Mouse (Mus musculus) 3134 (cell line): ENCODE data around the gene Igf2.

Experiments
- DNase-seq: peaks from one replicate; pipeline ENCODE4 v3.0.0-alpha.2; 2011; ENCODE audit warnings: low spot score; ENCODE audit not compliant: insufficient read length; ENCODE audit errors: extremely low read depth

The Igf2 gene

DNA sequence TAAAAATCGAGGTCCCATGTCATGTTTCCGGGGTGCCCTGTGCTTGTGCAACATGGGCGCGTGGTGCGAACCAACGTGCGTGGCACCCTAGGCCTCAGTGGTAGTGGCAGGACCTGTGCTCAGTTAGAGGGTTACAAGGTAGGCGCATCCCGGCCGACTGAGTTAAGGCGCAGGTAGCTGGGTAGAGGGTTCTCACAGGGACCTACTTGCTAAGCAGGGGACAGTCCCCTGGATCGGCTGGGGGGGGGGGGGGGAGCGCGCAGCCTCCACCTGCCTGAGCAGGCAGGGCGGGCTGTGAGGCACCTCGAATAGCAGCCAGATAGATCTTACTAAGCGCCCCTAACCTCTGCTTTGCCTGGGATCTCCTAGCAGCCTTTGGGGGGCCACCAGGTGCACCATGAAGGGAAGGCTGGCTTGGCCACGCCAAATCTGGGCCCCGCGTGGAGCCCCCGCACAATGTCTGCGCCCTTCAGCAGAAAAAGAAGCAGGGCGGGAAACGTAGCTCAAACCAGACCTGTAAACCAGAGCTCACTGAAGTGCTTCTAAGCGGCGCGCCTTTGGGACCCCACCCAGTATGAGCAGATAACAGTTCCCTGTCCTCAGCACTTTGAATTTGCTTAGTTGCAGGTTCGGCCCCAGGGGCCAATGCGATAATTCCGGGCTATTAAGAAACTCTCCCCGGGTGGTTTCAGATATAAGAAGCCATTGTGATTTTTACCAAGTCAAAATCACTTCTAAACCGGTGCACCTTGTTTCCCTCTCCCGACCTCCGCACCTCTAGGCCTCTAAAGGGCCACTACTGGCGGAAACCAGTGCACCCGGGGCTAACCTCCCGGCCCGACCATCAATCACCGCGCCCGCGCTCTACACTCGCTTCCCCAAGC lies 6.6 kb downstream of the Igf2 start:
- DNase-seq = no peak

DNA sequence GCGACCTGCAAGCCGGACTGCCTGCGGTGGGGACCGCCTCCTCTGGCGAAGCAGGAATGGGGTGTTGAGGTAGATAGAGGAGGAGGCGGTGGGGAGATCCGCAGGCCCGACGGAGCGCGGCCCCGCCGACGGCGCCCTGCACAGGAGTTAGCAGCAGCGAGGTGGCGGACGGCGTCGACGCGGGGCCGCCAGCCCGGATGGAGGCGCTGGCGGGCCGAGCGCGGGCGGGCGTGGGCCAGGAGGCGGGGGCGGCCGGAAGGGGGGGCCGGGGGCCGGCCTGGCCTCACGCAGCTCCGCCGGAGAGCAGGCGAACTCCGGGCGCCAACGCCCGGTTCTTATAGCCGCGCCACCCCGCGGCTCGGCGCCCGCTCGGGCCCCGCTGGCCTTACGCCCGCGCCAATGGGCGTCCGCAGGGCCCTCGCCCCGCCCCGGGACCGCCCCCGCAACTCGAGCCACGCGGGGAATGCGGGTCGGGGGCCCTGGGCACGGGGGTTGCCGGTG lies 7.4 kb downstream of the Igf2 start:
- DNase-seq = no peak

DNA sequence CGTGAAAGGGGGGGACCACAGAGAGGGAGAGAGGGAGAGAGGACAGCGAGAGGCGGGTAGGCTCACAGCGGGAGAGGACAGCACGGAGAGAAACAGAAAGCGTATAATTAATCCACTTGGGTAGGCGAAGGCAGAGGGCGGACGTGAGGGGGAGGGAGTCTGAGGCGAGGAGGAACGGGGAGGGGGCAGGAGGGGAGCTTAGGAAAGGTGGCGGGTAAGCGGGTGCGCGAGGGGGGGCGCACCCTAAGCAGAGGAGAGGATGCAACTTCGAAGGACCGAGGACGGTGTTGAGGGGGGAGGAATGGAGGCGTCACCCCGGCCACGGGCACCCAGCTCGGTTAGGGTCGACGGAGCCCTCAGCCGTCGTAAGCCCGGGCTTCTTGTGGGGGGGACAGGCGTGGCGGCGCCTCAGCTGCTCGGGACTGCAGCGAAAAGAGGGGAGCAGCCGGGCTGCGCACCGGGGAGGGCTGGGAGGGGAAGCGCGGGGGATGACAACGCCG lies 7.9 kb downstream of the Igf2 start:
- DNase-seq = no peak

DNA sequence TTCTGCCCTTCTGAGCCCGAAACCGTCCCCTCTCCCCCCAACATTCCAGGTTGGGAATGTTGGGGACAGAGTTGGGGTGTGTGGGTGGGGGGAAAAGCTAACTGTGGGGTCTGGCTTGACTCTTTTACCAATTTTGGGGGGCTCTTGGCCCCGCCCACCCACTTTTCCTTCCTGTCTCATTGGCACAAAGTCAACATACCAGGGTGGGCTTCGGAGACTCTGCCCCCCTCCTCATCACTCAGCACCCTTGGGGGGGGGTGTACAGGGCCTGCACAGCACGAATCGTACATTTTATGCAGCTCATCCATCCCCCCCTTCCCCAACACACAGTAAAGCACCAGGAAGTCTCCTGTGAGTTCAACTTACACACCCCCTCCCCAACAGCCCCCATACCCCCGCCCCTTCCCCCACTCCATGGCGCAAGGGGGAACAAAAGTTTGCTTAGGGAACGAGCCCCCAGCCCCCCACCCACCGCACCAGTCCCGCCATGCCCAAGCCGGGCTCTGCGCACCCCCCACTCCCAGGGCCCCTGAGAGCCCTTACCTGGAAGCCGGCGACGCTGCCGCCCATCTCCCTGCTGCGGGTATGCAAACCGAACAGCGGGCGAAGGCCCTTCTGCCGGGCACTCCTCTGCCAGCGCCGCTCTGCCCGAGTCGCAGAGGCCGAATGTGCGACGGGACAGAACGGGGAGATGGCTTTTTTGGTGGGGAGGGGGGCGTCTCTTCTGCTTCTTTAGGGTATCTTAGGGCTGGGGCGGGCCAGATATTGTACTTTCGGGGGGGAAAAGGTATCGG lies 8.6 kb downstream of the Igf2 start:
- no peak for DNase-seq

DNA sequence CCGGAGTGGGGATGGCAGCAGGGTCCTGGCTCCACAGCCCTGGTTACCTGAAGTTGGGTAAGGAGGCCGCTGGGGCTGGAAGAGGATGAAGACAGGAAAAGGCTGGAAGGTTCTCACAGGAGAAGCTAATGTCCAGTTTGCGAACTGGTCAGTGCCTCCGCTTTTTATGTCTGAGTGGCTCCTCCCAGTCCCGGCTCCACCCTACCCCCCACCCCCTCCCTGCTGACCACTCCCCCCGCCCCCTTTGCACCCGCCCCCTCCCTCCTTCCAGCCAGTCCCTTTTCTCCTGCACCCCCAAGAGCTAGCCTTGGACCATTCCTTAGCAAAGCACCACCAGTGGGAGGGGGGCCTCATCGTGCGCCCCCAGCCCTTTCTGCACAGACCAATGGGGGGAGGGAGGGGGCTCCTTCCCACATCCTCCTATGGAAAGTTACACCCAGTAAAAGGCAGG lies 9.2 kb downstream of the Igf2 start:
- no peak for DNase-seq

DNA sequence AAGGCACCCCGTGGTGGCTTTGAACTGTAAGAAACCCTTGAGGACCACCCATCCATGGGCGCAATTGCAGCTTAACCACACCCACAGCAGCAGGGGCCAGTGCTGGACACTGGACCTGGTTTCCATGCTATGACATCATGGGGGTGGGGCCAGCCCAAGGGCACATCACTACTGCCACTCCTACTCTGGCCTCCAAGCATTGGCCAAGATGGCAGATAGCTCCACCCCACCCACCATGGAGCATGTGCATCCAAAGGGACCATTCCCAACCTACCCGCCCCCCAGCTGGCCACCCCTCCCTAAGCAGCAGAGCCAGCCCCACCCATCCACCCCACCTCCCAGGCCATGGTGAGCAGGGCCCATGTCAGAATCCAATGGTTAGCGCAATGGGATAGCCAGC lies 10.6 kb downstream of the Igf2 start:
- no peak for DNase-seq

DNA sequence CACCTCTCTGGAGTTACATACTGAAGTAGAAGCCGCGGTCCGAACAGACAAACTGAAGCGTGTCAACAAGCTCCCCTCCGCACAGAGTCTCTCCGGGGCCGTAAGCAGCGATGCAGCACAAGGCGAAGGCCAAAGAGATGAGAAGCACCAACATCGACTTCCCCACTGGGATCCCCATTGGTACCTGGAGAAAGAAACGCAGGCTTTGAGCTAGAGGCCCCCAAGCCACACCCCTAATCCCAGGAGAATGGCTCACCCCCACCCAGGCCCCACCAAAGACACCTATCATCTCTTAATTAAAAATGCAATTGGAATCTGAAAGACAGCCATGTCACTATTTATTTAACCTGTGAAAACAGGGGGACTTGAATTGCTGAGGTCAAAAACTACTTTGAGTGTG lies 11.0 kb downstream of the Igf2 start:
- DNase-seq = no peak

DNA sequence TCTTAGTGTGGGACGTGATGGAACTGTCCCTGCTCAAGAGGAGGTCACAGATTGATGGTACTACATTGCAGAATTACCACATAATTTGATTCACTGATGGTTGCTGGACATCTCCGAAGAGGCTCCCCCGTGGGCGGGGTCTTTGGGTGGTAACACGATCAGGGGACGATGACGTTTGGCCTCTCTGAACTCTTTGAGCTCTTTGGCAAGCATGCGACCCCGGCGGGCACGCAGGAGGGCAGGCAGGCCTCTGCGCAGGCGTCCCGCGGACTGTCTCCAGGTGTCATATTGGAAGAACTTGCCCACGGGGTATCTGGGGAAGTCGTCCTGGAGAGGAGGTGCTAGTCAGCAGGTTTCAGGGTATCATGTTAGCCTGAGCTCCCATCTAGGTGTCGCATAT lies 12.9 kb downstream of the Igf2 start:
- DNase-seq = no peak

DNA sequence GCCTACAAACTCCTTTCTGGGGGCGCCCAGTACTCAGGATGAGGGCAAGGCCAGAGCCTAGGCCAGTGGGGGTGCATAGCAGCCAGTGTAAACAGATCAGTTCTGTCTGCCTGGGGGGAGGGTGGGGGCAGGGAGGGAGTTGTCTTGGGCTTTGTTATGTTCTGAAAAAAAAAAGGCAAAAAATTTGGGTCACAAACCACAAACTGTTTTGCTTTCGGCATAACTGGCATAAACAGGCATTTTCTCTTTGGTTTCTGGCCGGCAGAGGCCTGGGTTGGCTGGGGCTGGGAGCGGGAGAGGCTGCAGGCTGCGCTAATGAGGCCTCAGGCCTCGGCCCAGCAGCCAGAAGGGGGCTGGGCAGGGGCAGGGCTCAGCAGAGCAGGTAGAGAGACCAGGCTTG lies 19.9 kb downstream of the Igf2 start:
- DNase-seq = no peak

DNA sequence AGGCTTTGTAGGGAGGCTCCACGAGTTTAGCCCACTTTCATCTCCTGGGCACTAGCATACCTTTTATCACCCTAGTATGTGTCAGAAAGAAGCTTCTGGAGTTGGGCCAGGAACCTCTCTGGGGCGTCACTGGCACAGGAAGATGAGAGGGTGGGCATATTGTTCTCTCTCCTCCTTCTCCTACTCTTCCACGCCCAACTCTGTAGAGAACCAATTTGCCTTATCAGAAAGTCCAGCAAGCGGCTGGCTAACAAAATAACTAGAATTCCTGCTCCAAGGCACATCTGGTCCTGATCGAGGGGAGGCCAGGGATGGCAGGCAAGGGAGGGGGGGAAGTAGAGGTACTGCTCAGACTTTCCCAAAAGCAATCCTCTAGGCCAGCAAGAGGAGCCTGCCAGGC lies 21.6 kb downstream of the Igf2 start:
- DNase-seq = no peak

DNA sequence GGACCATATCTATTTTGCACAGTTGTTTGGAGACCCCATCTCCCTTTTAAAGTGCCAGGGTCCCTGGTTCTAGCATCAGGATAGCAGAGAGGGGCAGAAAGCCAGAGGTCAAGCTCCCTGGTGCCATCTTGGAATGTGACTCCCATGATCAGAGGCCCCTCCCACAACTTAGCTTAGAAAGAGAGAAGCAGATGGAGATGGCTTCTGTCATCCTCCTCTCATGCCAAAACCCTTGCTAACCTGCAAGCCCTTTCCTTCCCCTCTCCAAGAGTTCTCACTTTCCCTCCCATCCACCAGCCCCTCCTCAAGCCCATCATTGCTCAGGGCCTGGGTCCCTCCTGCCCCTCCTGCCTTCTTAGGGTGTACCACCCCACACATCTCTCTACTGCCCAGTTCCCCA lies 30.4 kb downstream of the Igf2 start:
- DNase-seq = no peak

DNA sequence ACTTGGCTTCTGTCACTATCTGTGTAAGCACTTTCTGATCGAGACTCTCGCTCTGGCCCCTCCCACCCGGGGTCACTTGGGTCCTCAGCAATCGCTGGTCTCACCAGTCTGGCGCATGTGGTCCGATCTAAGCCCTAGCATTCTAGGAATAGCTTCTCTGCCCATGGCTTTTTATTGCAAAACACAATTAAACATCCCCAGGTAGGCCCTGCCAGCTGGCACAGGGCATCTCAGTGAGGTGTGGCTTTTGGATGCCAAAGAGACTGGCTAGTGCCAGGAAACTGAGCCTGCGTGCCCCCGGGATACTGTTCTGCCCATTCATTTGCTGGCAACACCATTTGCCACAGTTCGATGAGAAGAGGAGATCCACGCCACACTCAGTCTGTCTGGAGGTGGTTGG lies 35.9 kb downstream of the Igf2 start:
- no peak for DNase-seq

DNA sequence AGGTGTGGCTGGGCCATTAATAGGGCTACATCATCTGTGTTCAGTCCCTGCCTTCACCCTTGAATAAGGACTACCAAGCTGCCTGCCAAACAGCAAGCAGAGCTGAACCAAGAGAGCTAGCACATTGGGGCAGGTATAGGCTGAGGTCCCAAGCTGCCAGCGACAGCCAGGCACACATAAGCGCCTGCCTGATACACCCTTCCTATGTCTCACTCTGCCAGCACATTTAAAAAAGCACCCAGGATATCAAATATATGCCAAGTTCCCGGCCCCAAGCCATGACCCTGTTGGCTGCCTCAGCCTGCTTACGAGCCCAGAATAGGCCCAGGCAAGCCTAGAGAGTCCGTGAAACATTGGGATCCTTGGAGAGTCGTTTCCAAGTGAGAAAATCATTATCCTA lies 36.8 kb downstream of the Igf2 start:
- DNase-seq = no peak

DNA sequence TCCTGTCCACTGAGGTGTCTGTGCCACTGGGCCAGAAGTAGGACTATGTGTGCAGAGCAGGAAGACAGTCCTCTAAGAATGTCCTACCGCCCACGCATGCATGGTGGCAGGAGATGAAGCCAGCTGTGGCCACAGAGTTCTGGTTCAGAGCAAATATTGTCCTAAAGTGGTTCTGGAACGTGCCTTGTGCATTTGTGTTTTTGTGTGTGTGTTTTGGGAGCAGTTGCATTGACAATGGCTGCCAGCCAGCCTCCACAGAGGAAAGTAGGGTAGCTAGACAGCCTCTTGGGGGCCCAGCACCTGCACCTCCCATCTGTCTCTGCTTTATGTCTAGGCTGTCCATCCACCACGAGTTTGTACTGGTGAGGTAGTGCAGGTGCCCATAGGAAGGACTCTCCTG lies 44.4 kb downstream of the Igf2 start:
- no peak for DNase-seq

DNA sequence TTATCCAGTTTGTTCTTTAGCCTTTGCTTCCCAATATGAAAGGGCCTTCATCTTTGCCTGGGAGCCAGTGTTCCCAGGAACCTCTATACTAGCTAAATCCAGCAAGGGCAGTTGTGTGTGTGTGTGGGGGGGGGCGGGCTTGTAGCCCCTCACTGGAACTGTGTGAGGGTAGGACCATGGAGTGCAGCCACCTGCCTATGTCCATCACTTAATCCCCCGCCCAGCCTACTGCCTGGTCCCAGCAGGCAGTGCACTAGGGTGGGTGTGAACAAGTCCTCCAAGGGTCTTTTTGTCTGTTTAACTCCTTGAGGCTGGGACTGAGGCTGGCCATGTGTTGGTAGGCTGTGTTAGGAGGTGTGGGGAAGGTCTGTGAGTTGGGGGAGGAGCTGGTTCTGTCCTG lies 53.5 kb downstream of the Igf2 start:
- DNase-seq = no peak

DNA sequence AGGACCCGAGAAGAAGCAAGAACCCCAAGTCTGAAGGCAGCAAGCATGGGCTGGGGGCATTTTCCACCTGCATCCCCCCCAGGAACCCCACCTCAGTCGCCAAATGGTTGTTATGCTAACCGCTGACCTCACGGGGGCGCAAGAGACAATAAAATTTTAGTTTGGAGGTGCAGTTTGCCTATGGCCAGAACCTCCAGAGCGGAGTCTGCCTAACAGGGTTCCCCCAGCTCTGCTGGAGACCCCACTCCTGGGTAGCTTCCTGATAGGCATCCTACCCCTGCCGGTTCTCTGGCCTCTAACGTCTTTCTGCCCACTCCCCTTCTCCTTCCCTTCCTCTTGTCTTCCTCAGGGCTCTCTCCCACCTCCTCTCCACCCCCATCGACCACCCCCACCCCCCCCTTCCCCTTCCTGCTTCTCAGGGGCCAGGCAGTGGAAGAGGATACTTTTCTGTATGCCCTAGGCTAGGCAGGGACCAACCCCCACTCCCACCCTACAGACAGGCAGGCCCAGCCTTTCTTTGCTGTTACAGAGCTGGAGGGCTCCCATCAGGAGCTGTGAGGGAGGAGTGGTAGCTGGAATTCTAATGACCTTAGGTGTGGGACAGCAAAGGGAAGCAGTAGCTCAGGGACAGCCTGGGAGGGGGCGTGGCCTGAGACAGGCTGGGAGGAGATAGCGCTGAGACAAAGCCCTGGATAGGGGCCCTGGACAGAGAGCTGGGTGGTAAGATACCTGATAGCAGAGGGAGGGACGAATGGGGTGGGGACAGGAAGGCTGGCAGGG lies 55.8 kb downstream of the Igf2 start:
- no peak for DNase-seq

DNA sequence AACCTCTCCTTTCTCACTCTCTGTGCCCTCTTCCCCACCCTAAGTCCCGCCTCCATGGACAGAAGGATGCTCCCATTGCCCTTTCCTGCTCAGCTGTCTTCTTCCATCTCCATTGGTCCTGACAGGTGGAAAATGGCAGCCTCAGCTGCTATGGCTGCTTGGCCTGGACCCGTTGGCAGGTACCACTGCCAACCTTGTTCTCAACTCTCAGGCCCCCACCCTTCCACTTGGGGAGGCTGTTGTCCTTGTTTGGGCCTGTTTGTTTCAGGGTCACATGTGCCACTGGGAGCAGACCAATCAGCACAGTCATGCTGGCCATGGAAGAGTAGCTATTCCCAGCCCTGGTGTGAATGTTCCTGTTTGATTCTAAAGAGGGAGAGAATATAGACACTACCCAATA lies 65.7 kb downstream of the Igf2 start:
- no peak for DNase-seq
